Mouse (Mus musculus): ENCODE measurements at regions not wholly inside any gene's neighbourhood (a gene's known extent, or its start where the extent isn't known, plus 50 kb on each side); places are given as distances from the start of the nearest gene placed in this dataset.

DNA sequence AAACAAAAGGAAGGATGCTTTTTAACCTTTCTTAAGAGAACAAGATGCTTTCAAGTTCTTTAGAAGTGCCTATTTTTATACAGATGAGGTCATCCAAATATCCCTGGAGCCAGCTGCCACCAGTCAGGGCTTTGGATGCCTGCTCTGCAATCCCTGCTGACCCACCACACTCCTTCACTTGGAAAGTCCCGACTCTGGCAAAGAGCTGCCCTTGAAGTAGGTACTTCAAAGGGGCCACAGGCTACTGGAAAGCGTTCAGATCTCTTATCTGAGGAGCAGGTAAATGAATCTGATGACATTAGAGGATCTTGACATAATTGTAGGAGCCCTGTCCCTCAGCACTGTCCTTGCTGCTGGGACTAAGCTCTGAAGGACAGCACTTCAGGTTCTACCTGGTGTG lies 169.9 kb upstream of the Sesn3 start:
- Histone ChIP-seq H3K9me3 (ENCODE audit: low read length) (no peaks in the 10 kb centered on the region), H3K4me2 (ENCODE audit: low read depth, low read length) (no peak overlapping the region), H3K27ac (no peak overlapping the region), H3K36me3 (ENCODE audit: insufficient read depth, low read length) (no peaks in the 10 kb centered on the region), H3K27me3 (ENCODE audit: insufficient read depth, low read length) (no peaks in the 10 kb centered on the region), H3K4me3 (ENCODE audit: low read length) (no peak overlapping the region), H3K9ac (replicated peaks; ENCODE audit: low read length) (no peak overlapping the region), H3K4me1 (ENCODE audit: insufficient read depth, low read length) (no peaks in the 10 kb centered on the region)
- DNase-seq (ENCODE audit: low spot score) (no peak), ATAC-seq (no peak)
- no peak for TF ChIP-seq CTCF (IDR thresholded peaks at IDR 0.05; ENCODE audit: low read depth)
- 70% methylated on average over 2 of the region's 2 CpGs for WGBS

DNA sequence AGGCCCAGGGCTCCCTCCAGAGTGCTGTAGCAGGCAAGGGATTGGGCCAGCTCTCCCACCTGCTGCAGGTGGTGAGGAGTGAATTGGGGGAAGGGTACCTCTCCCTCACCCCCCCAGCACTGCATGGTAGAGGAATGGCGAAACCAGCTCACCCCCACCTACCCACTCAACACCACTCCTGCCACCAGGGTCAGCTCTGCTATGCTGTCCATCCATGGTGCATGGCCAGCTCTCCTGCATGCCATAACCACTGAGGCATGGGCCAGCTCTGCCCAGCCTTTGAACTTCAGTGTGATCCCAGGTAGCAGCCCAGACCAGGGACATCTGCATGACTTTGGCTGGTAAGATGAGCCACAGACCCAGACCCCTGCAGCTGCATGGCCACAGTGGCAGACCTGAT lies 168.5 kb upstream of the Sesn3 start:
- H3K9me3 ChIP-seq (ENCODE audit: low read length): no peaks in the 10 kb centered on the region
- no peak for DNase-seq (ENCODE audit: low spot score)
- H3K4me3 ChIP-seq (ENCODE audit: low read length): no peak overlapping the region
- ATAC-seq: no peak
- no peak overlapping the region for H3K4me2 ChIP-seq (ENCODE audit: low read depth, low read length)
- 88% methylated on average over 1 of the region's 1 CpGs for WGBS
- no peak overlapping the region for H3K27ac ChIP-seq
- TF ChIP-seq CTCF (IDR thresholded peaks at IDR 0.05; ENCODE audit: low read depth): no peak
- no peak overlapping the region for H3K9ac ChIP-seq (replicated peaks; ENCODE audit: low read length)
- no peaks in the 10 kb centered on the region for H3K36me3 ChIP-seq (ENCODE audit: insufficient read depth, low read length)
- H3K4me1 ChIP-seq (ENCODE audit: insufficient read depth, low read length): no peaks in the 10 kb centered on the region
- H3K27me3 ChIP-seq (ENCODE audit: insufficient read depth, low read length): no peaks in the 10 kb centered on the region

DNA sequence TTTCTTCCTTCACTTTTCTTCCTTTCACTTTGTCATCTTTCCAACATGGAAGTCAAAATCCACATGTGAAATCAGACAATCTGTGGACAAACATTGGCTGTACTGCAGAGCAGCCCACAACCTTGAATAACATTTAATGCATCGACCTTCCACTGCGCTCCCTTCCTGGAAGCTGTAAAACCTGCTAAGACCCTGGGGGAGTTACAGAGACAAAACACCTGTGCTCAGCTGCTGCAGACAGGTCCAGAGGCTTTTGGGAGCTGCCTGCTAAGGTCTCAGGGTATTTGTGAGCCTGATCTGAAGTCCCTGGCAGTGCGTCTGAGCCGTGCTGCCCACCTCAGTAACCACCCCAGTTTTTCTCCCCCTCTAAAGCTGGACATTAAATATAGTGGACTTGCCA lies 166.1 kb upstream of the Sesn3 start:
- no peak overlapping the region for H3K4me3 ChIP-seq (ENCODE audit: low read length)
- no peaks in the 10 kb centered on the region for H3K36me3 ChIP-seq (ENCODE audit: insufficient read depth, low read length)
- no peak overlapping the region for H3K9ac ChIP-seq (replicated peaks; ENCODE audit: low read length)
- 87% methylated on average over 4 of the region's 4 CpGs for WGBS
- no peak overlapping the region for H3K4me2 ChIP-seq (ENCODE audit: low read depth, low read length)
- H3K27me3 ChIP-seq (ENCODE audit: insufficient read depth, low read length): no peaks in the 10 kb centered on the region
- no peak overlapping the region for H3K27ac ChIP-seq
- TF ChIP-seq CTCF (IDR thresholded peaks at IDR 0.05; ENCODE audit: low read depth): no peak
- H3K9me3 ChIP-seq (ENCODE audit: low read length): no peaks in the 10 kb centered on the region
- no peak for DNase-seq (ENCODE audit: low spot score)
- H3K4me1 ChIP-seq (ENCODE audit: insufficient read depth, low read length): no peaks in the 10 kb centered on the region
- no peak for ATAC-seq

GRCm38 (mm10) chr9:14109492-14109891 lies 165.4 kb upstream of the Sesn3 start:
- Histone ChIP-seq H3K4me2 (ENCODE audit: low read depth, low read length) (no peak overlapping the region), H3K36me3 (ENCODE audit: insufficient read depth, low read length) (no peaks in the 10 kb centered on the region), H3K9me3 (ENCODE audit: low read length) (no peaks in the 10 kb centered on the region), H3K9ac (replicated peaks; ENCODE audit: low read length) (no peak overlapping the region), H3K27me3 (ENCODE audit: insufficient read depth, low read length) (no peaks in the 10 kb centered on the region), H3K27ac (no peak overlapping the region), H3K4me3 (ENCODE audit: low read length) (no peak overlapping the region), H3K4me1 (ENCODE audit: insufficient read depth, low read length) (no peaks in the 10 kb centered on the region)
- WGBS: 86% methylated on average over 4 of the region's 4 CpGs
- ATAC-seq (no peak), DNase-seq (ENCODE audit: low spot score) (no peak)
- no peak for TF ChIP-seq CTCF (IDR thresholded peaks at IDR 0.05; ENCODE audit: low read depth)

DNA sequence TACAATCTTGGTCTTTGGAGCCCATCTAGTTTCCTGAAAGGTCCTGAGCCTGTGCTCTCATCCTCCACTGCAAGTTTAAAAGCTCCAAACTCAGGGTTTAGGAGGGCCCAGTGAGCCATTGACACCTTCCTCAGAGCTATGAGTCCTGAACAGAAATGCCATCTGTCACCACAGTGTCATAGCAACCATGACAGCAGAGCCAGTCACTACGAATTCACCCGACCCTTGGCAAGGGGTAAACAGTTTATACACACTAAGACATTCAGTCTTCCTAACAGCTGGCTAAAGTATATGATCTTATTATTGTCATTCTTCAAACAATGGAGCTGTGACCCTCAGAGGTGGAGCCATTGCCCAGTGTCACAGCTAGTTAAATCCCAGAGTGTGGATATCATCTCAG lies 163.2 kb upstream of the Sesn3 start:
- Histone ChIP-seq H3K36me3 (ENCODE audit: insufficient read depth, low read length) (no peaks in the 10 kb centered on the region), H3K4me1 (ENCODE audit: insufficient read depth, low read length) (no peaks in the 10 kb centered on the region), H3K4me3 (ENCODE audit: low read length) (no peak overlapping the region), H3K27me3 (ENCODE audit: insufficient read depth, low read length) (no peaks in the 10 kb centered on the region), H3K9ac (replicated peaks; ENCODE audit: low read length) (no peak overlapping the region), H3K27ac (no peak overlapping the region), H3K4me2 (ENCODE audit: low read depth, low read length) (no peak overlapping the region), H3K9me3 (ENCODE audit: low read length) (no peaks in the 10 kb centered on the region)
- WGBS: 16% methylated on average over 2 of the region's 2 CpGs
- TF ChIP-seq CTCF (IDR thresholded peaks at IDR 0.05; ENCODE audit: low read depth): no peak
- DNase-seq (ENCODE audit: low spot score) (peak; percentile 30), ATAC-seq (peak; percentile 62; the same call in 1 of the 2 replicates)

DNA sequence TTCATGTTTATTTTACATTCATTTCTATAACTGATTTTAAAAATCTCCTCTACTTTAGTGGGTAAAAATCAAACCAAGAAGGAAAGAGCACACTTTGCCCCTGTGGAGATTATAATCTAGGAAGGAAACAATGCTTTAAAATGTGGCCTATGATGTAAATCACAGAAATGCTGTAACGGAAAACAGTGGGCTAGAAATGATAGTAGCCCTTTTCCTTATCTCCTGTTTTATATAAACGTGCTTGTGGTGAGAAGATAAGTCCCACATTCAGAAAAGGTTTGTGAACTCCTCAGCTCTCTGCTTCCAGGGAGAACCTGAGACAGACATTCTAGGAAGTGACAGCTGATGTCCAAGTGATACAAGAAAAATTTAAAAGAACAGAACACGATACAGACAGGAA lies 159.3 kb upstream of the Sesn3 start:
- DNase-seq (ENCODE audit: low spot score) (no peak), ATAC-seq (no peak)
- Histone ChIP-seq H3K4me3 (ENCODE audit: low read length) (no peak overlapping the region), H3K27me3 (ENCODE audit: insufficient read depth, low read length) (no peaks in the 10 kb centered on the region), H3K9ac (replicated peaks; ENCODE audit: low read length) (no peak overlapping the region), H3K36me3 (ENCODE audit: insufficient read depth, low read length) (no peaks in the 10 kb centered on the region), H3K4me2 (ENCODE audit: low read depth, low read length) (no peak overlapping the region), H3K4me1 (ENCODE audit: insufficient read depth, low read length) (no peaks in the 10 kb centered on the region), H3K9me3 (ENCODE audit: low read length) (no peaks in the 10 kb centered on the region), H3K27ac (no peak overlapping the region)
- WGBS: 88% methylated on average over 3 of the region's 3 CpGs
- TF ChIP-seq CTCF (IDR thresholded peaks at IDR 0.05; ENCODE audit: low read depth): no peak

DNA sequence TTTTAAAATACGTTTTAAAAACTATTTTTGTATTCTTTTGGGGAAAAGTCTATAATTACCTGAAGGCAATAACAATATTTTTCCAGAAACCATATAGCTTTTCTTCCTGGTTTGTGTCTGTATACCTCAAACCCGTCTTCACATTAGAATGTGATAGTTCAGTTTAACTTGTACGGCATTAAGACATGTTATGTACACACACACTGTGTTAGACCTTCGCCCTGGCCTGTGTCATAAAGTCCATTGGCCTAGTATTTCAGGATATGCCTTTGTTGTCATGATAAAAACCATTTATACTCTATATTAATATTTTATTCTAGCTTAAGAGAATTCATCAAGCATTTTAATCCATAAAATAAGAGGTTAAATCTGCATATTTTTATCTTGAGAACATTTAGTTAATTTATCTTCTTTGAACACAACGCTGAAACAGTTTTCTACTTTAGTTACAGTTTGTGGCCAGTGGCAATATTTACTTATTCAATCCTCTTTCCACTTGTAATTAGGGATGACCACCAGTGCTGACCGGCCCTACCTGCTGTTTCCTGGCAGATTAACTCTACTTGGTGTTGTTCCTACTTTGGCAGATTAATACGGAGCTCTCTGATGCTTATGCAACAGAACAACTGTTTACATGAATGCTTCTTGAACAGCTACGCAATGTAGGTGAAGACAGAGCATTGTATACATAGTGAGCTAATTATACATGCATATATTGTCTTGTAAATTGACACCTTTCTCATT lies 158.6 kb upstream of the Sesn3 start:
- DNase-seq (ENCODE audit: low spot score): no peak
- Histone ChIP-seq H3K36me3 (ENCODE audit: insufficient read depth, low read length) (no peaks in the 10 kb centered on the region), H3K27ac (no peak overlapping the region), H3K4me3 (ENCODE audit: low read length) (no peak overlapping the region), H3K9ac (replicated peaks; ENCODE audit: low read length) (no peak overlapping the region), H3K27me3 (ENCODE audit: insufficient read depth, low read length) (no peaks in the 10 kb centered on the region), H3K4me1 (ENCODE audit: insufficient read depth, low read length) (no peaks in the 10 kb centered on the region), H3K4me2 (ENCODE audit: low read depth, low read length) (no peak overlapping the region), H3K9me3 (ENCODE audit: low read length) (no peaks in the 10 kb centered on the region)
- no peak for TF ChIP-seq CTCF (IDR thresholded peaks at IDR 0.05; ENCODE audit: low read depth)
- ATAC-seq: no peak
- 78% methylated on average over 8 of the region's 8 CpGs for WGBS
